Mouse (Mus musculus) stomach, postnatal 0 days (tissue): ENCODE results near the gene Ulk4.

ENCODE experiments used
- CTCF ChIP-seq: IDR thresholded peaks from 2 replicates; pipeline ENCODE4 v1.5.1; 2016; ENCODE audit warnings: antibody characterized with exemption, low read depth, mild to moderate bottlenecking, moderate library complexity
- EP300 ChIP-seq: optimal IDR thresholded peaks from 2 replicates; pipeline ENCODE3; 2016; ENCODE audit warnings: antibody characterized with exemption

DNA sequence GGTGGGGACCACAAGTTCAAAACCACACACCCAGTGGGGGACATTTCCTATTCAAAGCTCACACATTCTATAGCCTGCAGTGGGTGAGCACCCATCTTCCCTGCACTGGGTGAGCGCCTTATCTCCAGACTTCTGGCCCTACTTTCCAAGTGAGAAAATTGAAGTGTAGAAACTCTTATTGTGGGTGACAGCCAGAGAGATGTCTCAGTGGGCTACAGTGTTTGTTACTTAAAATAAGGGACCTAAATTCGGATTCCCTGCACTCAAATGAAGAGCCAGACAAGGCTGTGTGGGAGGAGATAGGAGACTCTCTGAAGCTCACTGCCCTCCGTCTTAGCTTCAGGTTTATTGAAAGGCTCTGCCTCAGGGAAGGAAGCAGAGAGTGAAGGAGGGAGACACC, 202.3 kb downstream of the Ulk4 start:
- TF ChIP-seq EP300, result no peak
- no peak for TF ChIP-seq CTCF
